Mouse (Mus musculus) c-Kit-positive CD71-negative TER-119-negative erythroid progenitor cells, embryonic 14.5 days (primary cell): ENCODE measurements around the gene L3mbtl3.

Source experiments
- DNase-seq: peaks from one replicate; pipeline ENCODE4 v3.0.0-alpha.2; 2013; ENCODE audit warnings: low read depth

Gene L3mbtl3

DNA sequence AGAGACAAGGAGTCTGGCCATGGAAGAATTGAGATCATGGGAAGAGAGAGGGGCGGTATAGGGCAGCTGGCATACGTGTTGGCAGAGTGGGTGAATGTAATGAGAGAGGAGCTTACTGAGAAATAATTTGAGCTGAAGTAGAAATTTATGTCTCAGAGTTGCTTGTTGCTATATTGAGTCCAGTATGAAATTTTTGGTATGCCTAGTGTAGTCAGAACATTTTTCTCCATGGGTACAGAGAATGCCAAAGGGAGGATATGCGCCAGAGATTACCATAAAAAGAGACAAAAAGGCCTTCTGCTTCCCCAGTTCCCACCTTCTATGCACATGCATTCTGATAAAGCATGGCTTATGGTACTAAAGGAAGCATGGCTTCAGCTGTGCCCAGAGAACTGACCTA is 132.6 kb downstream of the L3mbtl3 start:
- no peak for DNase-seq

DNA sequence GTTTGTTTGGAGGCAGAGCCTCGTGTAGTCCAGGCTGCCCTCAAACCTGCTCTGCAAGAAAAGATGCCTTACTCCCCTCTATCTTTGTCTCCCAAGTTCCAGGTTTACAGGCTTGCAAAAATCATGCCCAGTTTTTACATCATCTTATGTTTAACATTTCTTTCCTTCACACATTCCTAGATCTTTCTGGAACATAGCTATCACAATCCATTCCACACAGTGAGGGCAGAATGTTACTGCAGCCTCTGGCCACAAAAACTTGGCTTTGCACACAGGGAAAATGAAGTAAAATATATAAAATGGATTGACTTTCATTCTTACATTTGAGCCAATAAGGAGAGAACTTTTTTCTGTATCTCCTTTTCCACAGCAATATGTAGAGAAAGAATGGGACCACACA is 136.7 kb downstream of the L3mbtl3 start:
- no peak for DNase-seq

- DNase-seq: no peak
Measured at GRCm38 (mm10) chr10:26238559-26238958, 137.2 kb downstream of the L3mbtl3 start.

DNA sequence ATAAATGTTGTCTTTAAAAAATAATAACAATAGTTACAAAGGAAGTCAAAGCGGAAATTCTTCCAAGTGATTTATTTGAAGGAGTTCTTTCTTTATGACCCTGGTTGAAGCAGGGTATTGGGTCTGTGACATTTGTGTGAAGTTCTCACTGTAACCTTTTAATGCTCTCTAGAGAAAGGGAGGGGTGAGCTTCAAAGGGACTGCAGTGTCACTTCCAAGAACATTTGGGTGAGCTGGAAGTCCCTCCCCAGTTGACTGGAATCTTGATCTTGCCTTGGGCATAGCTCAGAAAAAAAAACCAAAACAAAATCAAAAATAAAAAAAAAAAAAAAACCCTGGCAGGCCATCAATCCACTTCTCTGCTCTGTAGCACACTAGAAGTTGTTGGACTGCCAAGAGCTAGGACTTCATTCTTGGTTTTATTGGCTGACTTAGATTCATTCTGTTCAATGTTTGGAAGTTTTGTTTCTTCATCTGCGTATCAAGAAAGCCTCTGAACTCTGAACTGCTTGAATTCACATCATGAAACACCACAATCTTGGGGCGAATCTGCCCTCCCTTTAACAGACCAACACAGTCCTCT is 143.6 kb downstream of the L3mbtl3 start:
- DNase-seq: no peak

DNA sequence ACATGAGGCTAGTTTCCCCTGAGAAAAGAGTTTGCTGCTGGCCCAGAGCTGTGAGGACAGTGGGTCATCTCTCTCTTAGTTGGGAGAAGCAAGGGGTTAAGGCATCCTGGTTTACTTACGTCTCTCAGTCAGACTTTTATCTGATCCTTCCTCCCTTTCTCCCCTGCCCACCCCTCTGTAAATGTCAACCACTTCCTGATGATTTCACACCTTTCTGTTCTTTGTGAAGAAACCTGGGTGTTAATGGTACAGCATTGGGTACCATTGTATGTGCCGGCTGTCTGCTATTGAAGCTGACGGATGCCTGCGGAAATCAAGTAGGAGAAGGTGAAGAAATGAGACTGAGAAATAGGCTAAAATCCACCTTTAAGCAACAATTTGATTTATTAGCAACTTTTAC is 146.3 kb downstream of the L3mbtl3 start, which contains the start of gene Samd3:
Gene Samd3, plus strand, starts transcription at position 220 of the 400 bp plus-strand sequence.
- DNase-seq: no peak

DNA sequence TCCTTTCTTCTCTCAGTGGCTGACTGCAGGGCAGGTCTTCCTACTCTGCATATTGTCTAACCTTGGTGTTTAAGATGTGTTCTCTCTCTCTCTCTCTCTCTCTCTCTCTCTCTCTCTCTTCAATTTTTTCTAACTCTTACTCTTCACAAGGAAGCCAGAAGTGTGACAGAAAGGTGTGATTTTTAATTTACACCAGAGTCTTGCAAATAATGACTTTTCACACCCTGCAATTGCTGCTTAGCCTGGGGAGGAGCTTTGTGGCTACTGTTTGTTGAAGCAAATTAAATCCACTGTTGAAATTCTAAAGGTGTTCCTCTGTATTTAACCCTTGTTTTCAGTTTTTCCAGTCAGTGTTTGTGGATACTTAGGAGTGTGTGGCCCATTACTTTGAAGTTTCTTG is 147.6 kb downstream of the L3mbtl3 start:
- DNase-seq: no peak

GRCm38 (mm10) chr10:26226734-26227133 is 149.0 kb downstream of the L3mbtl3 start:
- DNase-seq: no peak

- no peak for DNase-seq
Measured at GRCm38 (mm10) chr10:26226241-26226640, 149.5 kb downstream of the L3mbtl3 start.
